Mouse (Mus musculus) small intestine, adult 2 months (tissue): ENCODE results near the gene Zfp46. TPM values are rescaled to one million over a fixed set of nuclear protein-coding genes. Genes with fewer than 3 reads are reported as not detected.

ENCODE experiments used
- H3K27ac ChIP-seq: fragments of 200-500 bp; 2 replicates; pipeline ENCODE4 v1.5.1; 2012; ENCODE audit warnings: low read depth, low read length, control low read depth, inconsistent platforms; ENCODE audit not compliant: insufficient read depth
- H3K27me3 ChIP-seq: fragments of 200-500 bp; 2 replicates; pipeline ENCODE4 v1.6.1; 2012; ENCODE audit warnings: mild to moderate bottlenecking, moderate library complexity, low read length, inconsistent platforms; ENCODE audit not compliant: control insufficient read depth, insufficient read depth
- H3K36me3 ChIP-seq: fragments of 200-500 bp; 2 replicates; pipeline ENCODE4 v1.6.1; 2012; ENCODE audit warnings: mild to moderate bottlenecking, low read length, control low read depth, inconsistent platforms; ENCODE audit not compliant: control insufficient read depth, insufficient read depth
- H3K4me1 ChIP-seq: fragments of 200-500 bp; 2 replicates; pipeline ENCODE4 v1.6.1; 2012; ENCODE audit warnings: low read length, inconsistent platforms, mixed read lengths; ENCODE audit not compliant: control insufficient read depth, insufficient read depth, insufficient read length
- H3K4me3 ChIP-seq: fragments of 200-500 bp; 2 replicates; pipeline ENCODE4 v1.5.1; 2012; ENCODE audit warnings: low read depth, mild to moderate bottlenecking, control low read depth, inconsistent platforms, low read length, moderate library complexity
- CTCF ChIP-seq: fragments of 200-500 bp; IDR thresholded peaks from 2 replicates; pipeline ENCODE4 v1.5.1; 2012; ENCODE audit warnings: low read depth, mild to moderate bottlenecking, control low read depth, inconsistent platforms, low read length, moderate library complexity, mixed read lengths; ENCODE audit not compliant: insufficient replicate concordance, insufficient read length; ENCODE audit errors: extremely low read depth
- POLR2A ChIP-seq: fragments of 200-500 bp; IDR thresholded peaks from 2 replicates; pipeline ENCODE4 v1.6.1; 2012; ENCODE audit warnings: low read depth, mild to moderate bottlenecking, control low read depth, inconsistent platforms, low read length, moderate library complexity
- WGBS: fragments of 180-500 bp; shearing (Covaris S2); methylation state at CpG from one replicate; pipeline ENCODE4 v1.1.7; 2018; 5-methylcytosine and 5-hydroxymethylcytosine counted together
- polyA plus RNA-seq: library from polyadenylated mRNA; depleted of rRNA; stranded (reverse); fragments of >200 nt; gene quantifications from 2 replicates; pipeline ENCODE4 v1.2.3, GENCODE M21; 2012

Zfp46 gene
- polyA plus RNA-seq, 1 experiment, result 9.4 TPM

DNA sequence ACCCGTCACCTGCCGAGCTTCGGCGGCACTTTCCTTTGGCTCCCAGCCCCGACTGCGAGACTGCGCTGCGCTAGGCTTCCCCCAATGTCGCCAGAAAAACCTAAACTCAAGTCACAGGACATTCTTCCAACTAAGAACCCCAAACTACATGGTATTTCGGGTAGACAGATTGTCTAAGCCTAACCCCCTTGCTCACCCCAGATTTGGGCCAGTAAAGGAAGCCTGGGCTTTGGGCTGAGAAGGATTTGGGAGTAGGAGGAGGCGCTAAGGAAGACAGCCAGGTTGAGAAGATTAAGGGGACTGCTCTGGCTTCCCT is 35.2 kb upstream of the Zfp46 start:
- no peaks in the 10 kb centered on the region for H3K27me3 ChIP-seq
- TF ChIP-seq CTCF (no peak), POLR2A (no peak)
- no peaks in the 10 kb centered on the region for H3K36me3 ChIP-seq
- H3K27ac ChIP-seq, result peak overlapping the region; percentile 66
- WGBS, result 10% methylated on average over 11 of the region's 11 CpGs
- H3K4me3 ChIP-seq, result peak overlapping the region; percentile 70
- peaks cover 17% of the 10 kb centered on the region for H3K4me1 ChIP-seq

DNA sequence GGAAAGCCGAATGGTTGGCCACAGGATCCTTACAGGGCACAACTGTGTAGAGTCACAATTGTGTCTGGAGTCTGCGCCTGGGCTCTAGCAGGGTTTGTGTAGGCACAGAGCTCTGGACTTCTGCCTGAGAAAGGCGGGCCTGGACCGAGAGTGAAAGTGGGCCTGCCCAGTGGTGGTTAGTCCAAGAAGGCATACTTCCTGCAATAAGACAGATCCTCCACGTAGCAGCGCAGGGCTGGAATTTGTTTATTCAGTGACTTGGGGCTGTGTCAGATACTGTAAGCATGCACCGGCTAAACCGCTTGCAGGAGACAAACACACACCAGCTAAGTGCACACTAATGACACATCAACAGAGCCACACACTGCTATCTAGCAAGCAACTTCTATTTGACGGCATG is 34.7 kb upstream of the Zfp46 start:
- peak overlapping the region; percentile 7; the same call in 1 of the 2 replicates for H3K4me3 ChIP-seq
- no peaks in the 10 kb centered on the region for H3K27me3 ChIP-seq
- H3K36me3 ChIP-seq, result no peaks in the 10 kb centered on the region
- H3K27ac ChIP-seq, result peak overlapping the region; percentile 66
- no peak for TF ChIP-seq CTCF
- TF ChIP-seq POLR2A, result peak; percentile 36; the same call in 1 of the 2 replicates
- H3K4me1 ChIP-seq, result peaks cover 19% of the 10 kb centered on the region
- WGBS, result 6% methylated on average over 9 of the region's 9 CpGs

DNA sequence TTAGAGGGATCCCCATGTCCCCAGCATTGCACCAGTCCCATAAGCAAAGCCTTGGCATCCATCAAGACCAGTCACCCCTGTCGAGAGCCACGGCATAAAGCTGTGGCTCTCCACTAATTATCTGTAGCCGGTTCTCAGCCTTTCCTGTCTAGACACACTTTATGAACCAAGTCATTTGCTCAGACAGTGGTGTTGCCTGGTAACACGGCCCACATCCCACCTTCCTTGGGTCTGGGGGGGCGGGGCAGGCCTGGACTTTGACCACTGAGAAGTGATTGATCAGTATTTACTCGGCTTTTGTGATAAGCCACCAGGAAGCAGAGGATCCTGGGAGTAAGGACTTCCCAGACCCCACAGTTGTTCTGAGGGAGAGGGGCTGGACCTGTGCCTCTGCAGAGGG is 28.6 kb upstream of the Zfp46 start:
- H3K27me3 ChIP-seq, result no peaks in the 10 kb centered on the region
- 8% methylated on average over 6 of the region's 6 CpGs for WGBS

DNA sequence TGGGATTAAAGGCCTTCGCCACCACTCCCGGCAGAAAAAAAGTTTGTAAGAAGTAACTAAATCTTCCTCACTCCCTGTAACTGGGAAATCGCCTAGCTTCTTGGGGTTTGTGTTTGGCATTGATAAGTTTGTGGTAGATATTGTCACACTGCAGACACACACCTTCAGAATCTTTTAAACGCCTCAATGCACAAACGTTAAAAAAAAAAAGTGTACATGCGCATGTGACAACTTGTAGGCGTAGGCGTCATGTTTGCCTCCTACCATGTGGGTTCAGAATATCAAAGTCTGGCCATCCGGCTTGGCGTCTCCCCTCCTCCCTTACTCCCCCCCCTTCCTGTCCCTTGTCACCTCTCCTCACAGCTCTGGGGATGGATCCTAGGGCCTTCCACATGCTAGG is 27.8 kb upstream of the Zfp46 start:
- Histone ChIP-seq H3K27ac (no peak overlapping the region), H3K4me1 (peaks cover 13% of the 10 kb centered on the region), H3K36me3 (peaks cover 3% of the 10 kb centered on the region; the same call in 1 of the 2 replicates), H3K27me3 (no peaks in the 10 kb centered on the region), H3K4me3 (no peak overlapping the region)
- 81% methylated on average over 10 of the region's 10 CpGs for WGBS
- TF ChIP-seq POLR2A, result no peak
- TF ChIP-seq CTCF, result no peak

More for the DNA sequence above, 28.6 kb upstream of the Zfp46 start:
- H3K4me1 ChIP-seq, result peaks cover 13% of the 10 kb centered on the region
- no peak overlapping the region for H3K4me3 ChIP-seq
- no peak overlapping the region for H3K27ac ChIP-seq
- peaks cover 3% of the 10 kb centered on the region; the same call in 1 of the 2 replicates for H3K36me3 ChIP-seq
- TF ChIP-seq CTCF (no peak), POLR2A (no peak)

DNA sequence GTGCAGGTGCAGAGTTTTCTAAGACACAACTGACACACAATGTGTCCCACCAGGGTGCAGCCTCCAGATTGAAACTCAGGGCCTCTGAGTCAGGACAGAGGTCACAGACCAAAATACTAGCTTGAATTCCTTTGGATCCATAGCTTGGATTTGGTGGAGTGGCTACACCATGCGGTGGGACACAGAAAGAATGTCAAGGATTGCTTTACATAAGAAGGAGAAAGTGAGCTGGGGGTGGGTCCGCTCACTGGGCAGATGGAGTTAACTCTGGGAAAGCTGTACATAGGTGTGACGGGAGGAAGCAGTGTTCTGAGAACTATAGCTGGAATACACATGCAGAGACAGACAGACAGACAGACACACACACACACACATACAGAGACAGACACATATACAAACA is 24.6 kb upstream of the Zfp46 start:
- Histone ChIP-seq H3K4me3 (no peak overlapping the region), H3K27me3 (no peaks in the 10 kb centered on the region), H3K36me3 (peaks cover 4% of the 10 kb centered on the region; the same call in 1 of the 2 replicates), H3K4me1 (peaks cover 6% of the 10 kb centered on the region), H3K27ac (no peak overlapping the region)
- TF ChIP-seq CTCF, result no peak
- no peak for TF ChIP-seq POLR2A
- WGBS, result 65% methylated on average over 3 of the region's 3 CpGs

DNA sequence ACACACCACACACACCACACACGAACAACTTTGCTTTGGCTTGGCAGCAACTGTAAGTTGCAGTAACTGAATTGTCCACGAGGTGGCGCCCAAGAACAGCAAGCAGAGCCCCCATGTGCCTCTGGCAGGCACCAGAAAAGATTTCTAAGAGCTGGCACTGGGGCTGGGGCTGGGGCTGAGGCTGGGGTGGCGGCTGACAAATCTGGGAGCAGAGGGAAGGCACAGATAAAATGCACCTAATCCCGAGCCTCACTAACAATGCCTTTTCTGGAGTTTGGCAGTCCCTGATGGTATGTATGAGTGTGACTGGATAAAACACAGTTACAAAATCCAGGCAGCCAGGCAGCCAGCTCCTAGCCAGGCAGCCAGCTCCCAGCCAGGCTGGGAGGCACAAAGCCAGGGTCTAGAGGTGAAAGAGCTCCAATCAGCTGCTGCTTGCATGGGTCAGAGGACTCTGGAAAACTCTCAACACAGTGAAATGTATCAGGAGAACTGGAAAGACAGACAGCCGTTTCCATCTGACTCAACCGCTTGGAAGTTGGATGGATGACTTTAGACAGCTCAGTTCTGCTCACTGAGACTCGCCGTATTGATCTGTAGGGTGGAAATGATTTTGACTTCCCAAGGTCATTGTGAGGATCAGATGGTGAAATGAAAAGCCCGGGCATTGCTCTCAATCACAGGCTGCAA is 23.8 kb upstream of the Zfp46 start:
- no peak overlapping the region for H3K4me3 ChIP-seq
- H3K4me1 ChIP-seq, result peaks cover 4% of the 10 kb centered on the region
- H3K27me3 ChIP-seq, result no peaks in the 10 kb centered on the region
- peaks cover 4% of the 10 kb centered on the region; the same call in 1 of the 2 replicates for H3K36me3 ChIP-seq
- no peak for TF ChIP-seq POLR2A
- peak; percentile 80 for TF ChIP-seq CTCF
- H3K27ac ChIP-seq, result no peak overlapping the region
- 39% methylated on average over 10 of the region's 10 CpGs for WGBS

DNA sequence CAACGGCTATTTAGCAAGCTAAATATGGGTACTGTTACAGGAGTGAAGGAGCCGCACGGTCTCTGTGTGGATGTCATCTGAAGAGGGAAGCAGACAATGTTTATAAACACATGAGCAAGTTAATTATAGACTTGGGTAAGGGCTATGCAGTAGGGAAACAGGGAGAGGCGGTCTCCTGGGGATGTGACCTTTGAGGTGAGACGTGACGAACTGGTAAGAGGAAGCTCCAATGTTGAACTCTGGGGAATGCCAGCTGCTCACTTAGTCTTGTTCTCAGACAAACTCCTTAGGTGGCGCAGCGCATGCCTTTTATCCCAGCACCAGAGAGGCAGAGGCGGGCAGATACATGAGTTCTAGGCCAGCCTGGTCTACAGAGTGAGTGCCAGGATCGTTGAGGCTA is 22.6 kb upstream of the Zfp46 start:
- WGBS, result 73% methylated on average over 10 of the region's 10 CpGs

More for the DNA sequence above, 22.6 kb upstream of the Zfp46 start:
- no peak overlapping the region for H3K4me3 ChIP-seq
- TF ChIP-seq POLR2A (no peak), CTCF (no peak)
- peaks cover 3% of the 10 kb centered on the region; the same call in 1 of the 2 replicates for H3K36me3 ChIP-seq
- H3K27me3 ChIP-seq, result no peaks in the 10 kb centered on the region
- H3K4me1 ChIP-seq, result 0 out of 2 replicates have a peak, but pooled peaks cover 2% of the 10 kb centered on the region
- H3K27ac ChIP-seq, result peak overlapping the region; percentile 15; the same call in 1 of the 2 replicates
